Mouse (Mus musculus) intestine, embryonic 15.5 days (tissue): ENCODE results near the gene Polr2b. TPM values are rescaled to one million over a fixed set of nuclear protein-coding genes. Genes with fewer than 3 reads are reported as not detected.

Experiments used
- ATAC-seq: fragments of 200-750 bp; cut with Nextera tagmentation; 2 replicates; pipeline ENCODE4 v1.8.0; 2017; ENCODE audit warnings: moderate TSS enrichment, moderate library complexity
- H3K27ac ChIP-seq: fragments of 300-500 bp; sonication (generic); 2 replicates; pipeline ENCODE4 v1.5.1; 2015; ENCODE audit warnings: mild to moderate bottlenecking, inconsistent platforms
- H3K27me3 ChIP-seq: fragments of 300-500 bp; sonication (generic); replicated peaks from 2 replicates; pipeline ENCODE4 v1.6.1; 2015; ENCODE audit warnings: inconsistent platforms
- H3K36me3 ChIP-seq: fragments of 300-500 bp; sonication (generic); 2 replicates; pipeline ENCODE4 v1.6.1; 2015; ENCODE audit warnings: inconsistent platforms
- H3K4me1 ChIP-seq: fragments of 300-500 bp; sonication (generic); replicated peaks from 2 replicates; pipeline ENCODE4 v1.6.1; 2015; ENCODE audit warnings: inconsistent platforms
- H3K4me2 ChIP-seq: fragments of 300-500 bp; sonication (generic); replicated peaks from 2 replicates; pipeline ENCODE4 v1.6.1; 2015; ENCODE audit warnings: mild to moderate bottlenecking, inconsistent platforms
- H3K4me3 ChIP-seq: fragments of 300-500 bp; sonication (generic); replicated peaks from 2 replicates; pipeline ENCODE4 v1.5.1; 2015; ENCODE audit warnings: inconsistent platforms
- H3K9ac ChIP-seq: fragments of 300-500 bp; sonication (generic); 2 replicates; pipeline ENCODE4 v1.6.1; 2015; ENCODE audit warnings: inconsistent platforms
- H3K9me3 ChIP-seq: fragments of 300-500 bp; sonication (generic); 2 replicates; pipeline ENCODE4 v1.6.1; 2016; ENCODE audit warnings: inconsistent platforms
- WGBS: fragments of 180-500 bp; shearing (Covaris S2); methylation state at CpG from one replicate; pipeline ENCODE4 v1.1.7; 2015; 5-methylcytosine and 5-hydroxymethylcytosine counted together
- polyA plus RNA-seq: library from polyadenylated mRNA; unstranded; fragments of >200 nt; fragmentation: Nextera tagmentation; extraction: Ambion mirVana; gene quantifications from 2 replicates; pipeline ENCODE4 v1.2.1, GENCODE M21; 2015

Polr2b gene
- polyA plus RNA-seq, 1 experiment from 2014 or later, result 55.9 TPM

- Histone ChIP-seq H3K36me3 (no peaks in the 10 kb centered on the region), H3K4me1 (peaks cover 4% of the 10 kb centered on the region; the same call in 1 of the 2 replicates), H3K4me3 (no peak overlapping the region), H3K27me3 (no peaks in the 10 kb centered on the region), H3K9ac (no peak overlapping the region), H3K9me3 (no peaks in the 10 kb centered on the region), H3K27ac (no peak overlapping the region), H3K4me2 (peak overlapping the region; percentile 20)
- ATAC-seq, result peak; percentile 74
- WGBS, result 58% methylated on average over 9 of the region's 9 CpGs
Observed at GRCm38 (mm10) chr5:77384724-77385123, 74.8 kb downstream of the Polr2b start.

GRCm38 (mm10) chr5:77385221-77385620 lies 75.3 kb downstream of the Polr2b start:
- Histone ChIP-seq H3K4me2 (no peak overlapping the region), H3K4me3 (no peak overlapping the region), H3K4me1 (peaks cover 6% of the 10 kb centered on the region; the same call in 1 of the 2 replicates), H3K36me3 (no peaks in the 10 kb centered on the region), H3K27ac (no peak overlapping the region), H3K9me3 (no peaks in the 10 kb centered on the region), H3K27me3 (no peaks in the 10 kb centered on the region), H3K9ac (no peak overlapping the region)
- WGBS, result 56% methylated on average over 5 of the region's 5 CpGs
- no peak for ATAC-seq

GRCm38 (mm10) chr5:77385900-77386595 lies 76.1 kb downstream of the Polr2b start:
- ATAC-seq, result no peak
- Histone ChIP-seq H3K9me3 (no peaks in the 10 kb centered on the region), H3K27me3 (no peaks in the 10 kb centered on the region), H3K27ac (no peak overlapping the region), H3K4me3 (no peak overlapping the region), H3K4me1 (peaks cover 7% of the 10 kb centered on the region; the same call in 1 of the 2 replicates), H3K9ac (no peak overlapping the region), H3K36me3 (no peaks in the 10 kb centered on the region), H3K4me2 (no peak overlapping the region)
- 62% methylated on average over 6 of the region's 6 CpGs for WGBS

- H3K27me3 ChIP-seq, result no peaks in the 10 kb centered on the region
- no peaks in the 10 kb centered on the region for H3K9me3 ChIP-seq
- ATAC-seq, result no peak
- no peak overlapping the region for H3K9ac ChIP-seq
- 69% methylated on average over 10 of the region's 10 CpGs for WGBS
- H3K27ac ChIP-seq, result no peak overlapping the region
- H3K4me3 ChIP-seq, result no peak overlapping the region
- no peaks in the 10 kb centered on the region for H3K36me3 ChIP-seq
- H3K4me2 ChIP-seq, result no peak overlapping the region
- H3K4me1 ChIP-seq, result peaks cover 7% of the 10 kb centered on the region; the same call in 1 of the 2 replicates
Observed at GRCm38 (mm10) chr5:77386596-77387413, 76.9 kb downstream of the Polr2b start.

GRCm38 (mm10) chr5:77387414-77387704 lies 77.4 kb downstream of the Polr2b start:
- peaks cover 7% of the 10 kb centered on the region; the same call in 1 of the 2 replicates for H3K4me1 ChIP-seq
- no peak for ATAC-seq
- H3K4me3 ChIP-seq, result no peak overlapping the region
- no peak overlapping the region for H3K27ac ChIP-seq
- no peak overlapping the region for H3K4me2 ChIP-seq
- H3K9me3 ChIP-seq, result no peaks in the 10 kb centered on the region
- no peak overlapping the region for H3K9ac ChIP-seq
- no peaks in the 10 kb centered on the region for H3K36me3 ChIP-seq
- H3K27me3 ChIP-seq, result no peaks in the 10 kb centered on the region
- WGBS, result 66% methylated on average over 8 of the region's 8 CpGs

- Histone ChIP-seq H3K4me1 (peaks cover 7% of the 10 kb centered on the region; the same call in 1 of the 2 replicates), H3K9me3 (no peaks in the 10 kb centered on the region), H3K27ac (no peak overlapping the region), H3K27me3 (no peaks in the 10 kb centered on the region), H3K9ac (no peak overlapping the region), H3K36me3 (no peaks in the 10 kb centered on the region), H3K4me2 (no peak overlapping the region), H3K4me3 (no peak overlapping the region)
- WGBS, result 83% methylated on average over 6 of the region's 6 CpGs
- no peak for ATAC-seq
Observed at GRCm38 (mm10) chr5:77388359-77388758, 78.4 kb downstream of the Polr2b start.

- H3K4me1 ChIP-seq, result 0 out of 2 replicates have a peak, but pooled peaks cover 3% of the 10 kb centered on the region
- no peak overlapping the region for H3K27ac ChIP-seq
- ATAC-seq, result no peak
- WGBS, result 74% methylated on average over 2 of the region's 2 CpGs
- no peak overlapping the region for H3K4me2 ChIP-seq
- H3K9ac ChIP-seq, result no peak overlapping the region
- H3K4me3 ChIP-seq, result no peak overlapping the region
- H3K36me3 ChIP-seq, result no peaks in the 10 kb centered on the region
- H3K27me3 ChIP-seq, result no peaks in the 10 kb centered on the region
- H3K9me3 ChIP-seq, result no peaks in the 10 kb centered on the region
Observed at GRCm38 (mm10) chr5:77390272-77390671, 80.3 kb downstream of the Polr2b start.

- H3K9me3 ChIP-seq, result no peaks in the 10 kb centered on the region
- no peak overlapping the region for H3K27ac ChIP-seq
- H3K4me2 ChIP-seq, result no peak overlapping the region
- H3K9ac ChIP-seq, result no peak overlapping the region
- H3K27me3 ChIP-seq, result no peaks in the 10 kb centered on the region
- WGBS, result 82% methylated on average over 10 of the region's 10 CpGs
- no peaks in the 10 kb centered on the region for H3K36me3 ChIP-seq
- no peak overlapping the region for H3K4me3 ChIP-seq
- 0 out of 2 replicates have a peak, but pooled peaks cover 3% of the 10 kb centered on the region for H3K4me1 ChIP-seq
- ATAC-seq, result no peak
Observed at GRCm38 (mm10) chr5:77393094-77393619, 83.2 kb downstream of the Polr2b start.

- no peak overlapping the region for H3K27ac ChIP-seq
Observed at GRCm38 (mm10) chr5:77393990-77394618, 84.2 kb downstream of the Polr2b start.

GRCm38 (mm10) chr5:77398285-77399057 lies 88.5 kb downstream of the Polr2b start:
- 0 out of 2 replicates have a peak, but pooled peaks have one; percentile 46 for ATAC-seq
- H3K9ac ChIP-seq, result no peak overlapping the region
- H3K27ac ChIP-seq, result no peak overlapping the region
- whole genome bisulfite sequencing, result 64% methylated on average over 14 of the region's 14 CpGs
- H3K4me3 ChIP-seq, result no peak overlapping the region
- H3K4me2 ChIP-seq, result no peak overlapping the region
- H3K9me3 ChIP-seq, result no peaks in the 10 kb centered on the region
- no peaks in the 10 kb centered on the region for H3K27me3 ChIP-seq
- H3K4me1 ChIP-seq, result peaks cover 16% of the 10 kb centered on the region; the same call in 1 of the 2 replicates
- H3K36me3 ChIP-seq, result no peaks in the 10 kb centered on the region

More at GRCm38 (mm10) chr5:77393990-77394618, 84.2 kb downstream of the Polr2b start:
- H3K4me2 ChIP-seq, result no peak overlapping the region
- no peaks in the 10 kb centered on the region for H3K9me3 ChIP-seq
- 63% methylated on average over 9 of the region's 9 CpGs for WGBS
- H3K9ac ChIP-seq, result no peak overlapping the region
- no peak overlapping the region for H3K4me3 ChIP-seq
- no peaks in the 10 kb centered on the region for H3K36me3 ChIP-seq
- peaks cover 11% of the 10 kb centered on the region; the same call in 1 of the 2 replicates for H3K4me1 ChIP-seq
- no peaks in the 10 kb centered on the region for H3K27me3 ChIP-seq
- no peak for ATAC-seq
